Comparison of ENCODE assay signal across 19 mouse cellular contexts in genomic region chr2:24435699-24436098, GRCm38 (mm10). TPM values are rescaled to one million over a fixed set of nuclear protein-coding genes. Genes with fewer than 3 reads are reported as not detected.
"Had no signal": no experiment of that assay in that cellular context is flagged by ENCODE, and none has a peak within 500 bp of the region (broad histone marks: within the 10 kb centered on the region; RNA-seq: fewer than 3 reads in every experiment).

No protein-coding gene starts in this region.

- H3K36me3 ChIP-seq: limb, embryonic 10.5 days; liver, embryonic 15.5 days; midbrain, embryonic 15.5 days; neural tube, embryonic 13.5 days had no signal

- H3K4me3 ChIP-seq: left cerebral cortex, adult 2 months; limb, embryonic 10.5 days; liver, embryonic 15.5 days; midbrain, embryonic 15.5 days; neural tube, embryonic 13.5 days had no signal

- DNase-seq: kidney, adult 8-10 months; kidney, postnatal 10 days; lung, adult 2 months; lung, postnatal 14 days; right cerebral cortex, postnatal 14 days; thymus, postnatal 14 days had no signal

- H3K4me1 ChIP-seq: limb, embryonic 10.5 days; liver, embryonic 15.5 days; midbrain, embryonic 15.5 days; neural tube, embryonic 13.5 days had no signal

- H3K9ac ChIP-seq: liver, embryonic 15.5 days; midbrain, embryonic 15.5 days; neural tube, embryonic 13.5 days had no signal

- H3K27me3 ChIP-seq: liver, embryonic 15.5 days; midbrain, embryonic 15.5 days; neural tube, embryonic 13.5 days had no signal

- H3K27ac ChIP-seq: left cerebral cortex, adult 2 months; limb, embryonic 10.5 days; liver, embryonic 15.5 days; midbrain, embryonic 15.5 days; neural tube, embryonic 13.5 days had no signal

- ATAC-seq: inflammation-experienced regulatory T-cells, adult 6 months; midbrain, embryonic 15.5 days had no signal

- H3K9me3 ChIP-seq: limb, embryonic 10.5 days; liver, embryonic 15.5 days; midbrain, embryonic 15.5 days; neural tube, embryonic 13.5 days had no signal

- H3K4me2 ChIP-seq: liver, embryonic 11.5 days; liver, embryonic 15.5 days; midbrain, embryonic 11.5 days; midbrain, embryonic 15.5 days; neural tube, embryonic 13.5 days had no signal

RNA-seq across cellular contexts. Expression of gene Pax8, which starts 39.7 kb away (rescaled TPM):
- total RNA-seq: layer of hippocampus, adult 8-10 months; layer of hippocampus, postnatal 14 days; left cerebral cortex, adult 2 months; left cerebral cortex, postnatal 14 days had no signal
- polyA plus RNA-seq: inflammation-experienced regulatory T-cells, adult 6 months; limb, embryonic 14.5 days; lung, adult 2 months; spleen, adult 2 months had no signal
